Mouse (Mus musculus) liver, adult 2 months (tissue): Measurements from ENCODE around the gene Me3.

ENCODE experiments used
- CTCF ChIP-seq: fragments of 200-500 bp; IDR thresholded peaks from 2 replicates; pipeline ENCODE4 v1.5.1; 2011; ENCODE audit warnings: low read depth, low read length, control low read depth
- POLR2A ChIP-seq: fragments of 200-500 bp; IDR thresholded peaks from 2 replicates; pipeline ENCODE4 v1.6.1; 2011; ENCODE audit warnings: low read length, control low read depth; ENCODE audit not compliant: insufficient read depth; ENCODE audit errors: extremely low read depth

- TF ChIP-seq CTCF = no peak
- TF ChIP-seq POLR2A = no peak
Observed at GRCm38 (mm10) chr7:89590542-89591251, 41.5 kb upstream of the Me3 start.
